In the genomic region with DNA sequence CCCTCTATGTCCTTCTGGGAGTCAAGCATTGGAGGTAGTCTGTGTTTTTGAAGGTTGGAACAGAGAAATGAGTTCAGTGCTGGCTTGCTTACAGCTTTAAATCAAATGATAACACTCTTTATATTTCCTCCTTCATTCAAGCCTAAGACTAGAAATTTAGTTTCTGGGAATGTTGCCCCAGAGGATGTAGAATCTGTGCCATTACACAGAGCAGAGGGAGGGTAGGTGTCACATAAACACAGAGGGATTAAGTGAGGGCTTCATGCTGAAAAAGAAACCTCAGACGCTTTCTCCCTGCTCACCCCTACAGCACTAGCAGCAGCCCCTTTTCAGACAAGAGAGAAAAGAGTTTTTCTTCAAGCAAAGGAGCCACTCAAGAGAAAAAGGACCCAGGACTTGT, we compare ENCODE assay signal across 14 mouse cellular contexts.
"Had no signal": no experiment of that assay in that cellular context is flagged by ENCODE, and none has a peak within 500 bp of the region (broad histone marks: within the 10 kb centered on the region; RNA-seq: fewer than 3 reads in every experiment).

No protein-coding gene starts in this region.

- ATAC-seq: liver, postnatal 0 days had no signal

- H3K9me3 ChIP-seq: limb, embryonic 12.5 days; liver, embryonic 13.5 days; megakaryocyte, embryonic 14.5 days; midbrain, embryonic 12.5 days had no signal

- H3K4me2 ChIP-seq: limb, embryonic 12.5 days; liver, embryonic 13.5 days; midbrain, embryonic 12.5 days had no signal

- H3K36me3 ChIP-seq: limb, embryonic 12.5 days; liver, embryonic 13.5 days; midbrain, embryonic 12.5 days had no signal

- H3K27me3 ChIP-seq: limb, embryonic 12.5 days; liver, embryonic 13.5 days; megakaryocyte, embryonic 14.5 days; midbrain, embryonic 12.5 days had no signal

- H3K4me3 ChIP-seq: limb, embryonic 12.5 days; liver, embryonic 13.5 days; megakaryocyte, embryonic 14.5 days; midbrain, embryonic 12.5 days had no signal

- H3K4me1 ChIP-seq: limb, embryonic 12.5 days; liver, embryonic 13.5 days; megakaryocyte, embryonic 14.5 days; midbrain, embryonic 12.5 days had no signal

- H3K27ac ChIP-seq: kidney, postnatal 0 days; limb, embryonic 12.5 days; liver, embryonic 13.5 days; macrophage; midbrain, embryonic 12.5 days had no signal

- DNase-seq: kidney, adult 11 months; kidney, adult 9 months; kidney, postnatal 36 days; layer of hippocampus, adult 9-11 months; liver; liver, embryonic 13.5 days; liver, postnatal 0 days; thymus, adult 2 months; thymus, postnatal 25 days had no signal

- H3K9ac ChIP-seq: limb, embryonic 12.5 days; liver, embryonic 13.5 days; liver, postnatal 0 days; midbrain, embryonic 12.5 days had no signal
